Mouse (Mus musculus) olfactory bulb, adult 2 months (tissue): Measurements from ENCODE around the gene Ulk4. TPM values are rescaled to one million over a fixed set of nuclear protein-coding genes. Genes with fewer than 3 reads are reported as not detected.

ENCODE experiments used
- H3K27ac ChIP-seq: fragments of 200-500 bp; 2 replicates; pipeline ENCODE4 v1.5.1; 2012; ENCODE audit warnings: low read depth, low read length; ENCODE audit not compliant: insufficient read depth
- H3K4me1 ChIP-seq: fragments of 200-500 bp; 2 replicates; pipeline ENCODE4 v1.6.1; 2012; ENCODE audit warnings: low read length; ENCODE audit not compliant: control insufficient read depth, insufficient read depth
- H3K4me3 ChIP-seq: fragments of 200-500 bp; 2 replicates; pipeline ENCODE4 v1.5.1; 2012; ENCODE audit warnings: mild to moderate bottlenecking, low read depth, low read length, moderate library complexity; ENCODE audit not compliant: insufficient read depth
- CTCF ChIP-seq: fragments of 200-500 bp; IDR thresholded peaks from 2 replicates; pipeline ENCODE4 v1.5.1; 2012; ENCODE audit warnings: low read depth, mild to moderate bottlenecking, low read length, moderate library complexity; ENCODE audit not compliant: insufficient read depth
- POLR2A ChIP-seq: fragments of 200-500 bp; IDR thresholded peaks from 2 replicates; pipeline ENCODE4 v1.6.1; 2012; ENCODE audit warnings: mild to moderate bottlenecking, low read depth, low read length, moderate library complexity; ENCODE audit not compliant: insufficient read depth
- WGBS: fragments of 180-500 bp; shearing (Covaris S2); methylation state at CpG from one replicate; pipeline ENCODE4 v1.1.7; 2018; 5-methylcytosine and 5-hydroxymethylcytosine counted together
- polyA plus RNA-seq: library from polyadenylated mRNA; stranded (reverse); fragments of >200 nt; gene quantifications from 2 replicates; pipeline ENCODE4 v1.2.4, GENCODE M21; 2012; ENCODE audit warnings: low replicate concordance; ENCODE audit not compliant: missing spikeins, insufficient read depth, insufficient read length

The Ulk4 gene
- polyA plus RNA-seq, 1 experiment: not detected

- WGBS: 95% methylated on average over 1 of the region's 1 CpGs
- TF ChIP-seq CTCF (no peak), POLR2A (no peak)
- Histone ChIP-seq H3K4me3 (no peak overlapping the region), H3K4me1 (no peaks in the 10 kb centered on the region), H3K27ac (no peak overlapping the region)
These were observed 5.8 kb downstream of the Ulk4 start for GRCm38 (mm10) chr9:121271149-121271548.

GRCm38 (mm10) chr9:121265307-121265706, 11.7 kb downstream of the Ulk4 start:
- no peaks in the 10 kb centered on the region for H3K4me1 ChIP-seq
- TF ChIP-seq CTCF: no peak
- TF ChIP-seq POLR2A: no peak
- 71% methylated on average over 10 of the region's 10 CpGs for WGBS
- H3K27ac ChIP-seq: no peak overlapping the region
- H3K4me3 ChIP-seq: no peak overlapping the region

- no peak for TF ChIP-seq CTCF
- no peak for TF ChIP-seq POLR2A
- no peak overlapping the region for H3K4me3 ChIP-seq
- no peak overlapping the region for H3K27ac ChIP-seq
- no peaks in the 10 kb centered on the region for H3K4me1 ChIP-seq
- WGBS: 84% methylated on average over 9 of the region's 9 CpGs
These were observed 19.9 kb downstream of the Ulk4 start for GRCm38 (mm10) chr9:121257106-121257505.

GRCm38 (mm10) chr9:121254761-121255160, 22.2 kb downstream of the Ulk4 start:
- 97% methylated on average over 13 of the region's 13 CpGs for WGBS
- TF ChIP-seq POLR2A: no peak

GRCm38 (mm10) chr9:121253983-121254382, 23.0 kb downstream of the Ulk4 start:
- Histone ChIP-seq H3K4me1 (no peaks in the 10 kb centered on the region), H3K27ac (no peak overlapping the region), H3K4me3 (no peak overlapping the region)
- TF ChIP-seq CTCF (no peak), POLR2A (no peak)
- 50% methylated on average over 2 of the region's 2 CpGs for WGBS

More at GRCm38 (mm10) chr9:121254761-121255160, 22.2 kb downstream of the Ulk4 start:
- Histone ChIP-seq H3K4me3 (no peak overlapping the region), H3K4me1 (no peaks in the 10 kb centered on the region), H3K27ac (no peak overlapping the region)

- Histone ChIP-seq H3K27ac (no peak overlapping the region), H3K4me1 (no peaks in the 10 kb centered on the region), H3K4me3 (no peak overlapping the region)
- TF ChIP-seq CTCF (no peak), POLR2A (no peak)
- 93% methylated on average over 11 of the region's 11 CpGs for WGBS
These were observed 26.1 kb downstream of the Ulk4 start for GRCm38 (mm10) chr9:121250854-121251253.

GRCm38 (mm10) chr9:121249805-121250204, 27.2 kb downstream of the Ulk4 start:
- no peaks in the 10 kb centered on the region for H3K4me1 ChIP-seq
- WGBS: 75% methylated on average over 14 of the region's 14 CpGs
- TF ChIP-seq CTCF (no peak), POLR2A (no peak)
- H3K27ac ChIP-seq: no peak overlapping the region
- H3K4me3 ChIP-seq: no peak overlapping the region

- WGBS: 63% methylated on average over 12 of the region's 12 CpGs
- H3K4me3 ChIP-seq: no peak overlapping the region
- TF ChIP-seq CTCF (no peak), POLR2A (no peak)
- H3K27ac ChIP-seq: no peak overlapping the region
- H3K4me1 ChIP-seq: no peaks in the 10 kb centered on the region
These were observed 28.8 kb downstream of the Ulk4 start for GRCm38 (mm10) chr9:121247956-121248775.

GRCm38 (mm10) chr9:121247047-121247446, 29.9 kb downstream of the Ulk4 start:
- 84% methylated on average over 6 of the region's 6 CpGs for WGBS
- H3K4me1 ChIP-seq: no peaks in the 10 kb centered on the region
- H3K27ac ChIP-seq: no peak overlapping the region
- TF ChIP-seq POLR2A (no peak), CTCF (no peak)
- no peak overlapping the region for H3K4me3 ChIP-seq

GRCm38 (mm10) chr9:121242331-121242730, 34.7 kb downstream of the Ulk4 start:
- no peak for TF ChIP-seq POLR2A
- no peaks in the 10 kb centered on the region for H3K4me1 ChIP-seq
- H3K27ac ChIP-seq: no peak overlapping the region
- WGBS: 90% methylated on average over 6 of the region's 6 CpGs
- H3K4me3 ChIP-seq: no peak overlapping the region
